Mouse (Mus musculus) midbrain, embryonic 11.5 days (tissue): ENCODE measurements at regions not wholly inside any gene's neighbourhood (a gene's known extent, or its start where the extent isn't known, plus 50 kb on each side); places are given as distances from the start of the nearest gene placed in this dataset.

Source experiments
- ATAC-seq: fragments of 200-750 bp; cut with Nextera tagmentation; 2 replicates; pipeline ENCODE4 v1.8.0; 2017; ENCODE audit warnings: moderate TSS enrichment, moderate library complexity; ENCODE audit not compliant: low FRiP score
- DNase-seq: peaks from one replicate; pipeline ENCODE4 v3.0.0; 2015; ENCODE audit warnings: low spot score; ENCODE audit errors: missing footprints
- H3K27ac ChIP-seq: fragments of 300-500 bp; sonication (generic); 2 replicates; pipeline ENCODE4 v1.5.1; 2014; ENCODE audit warnings: low read depth, low read length
- H3K27me3 ChIP-seq: fragments of 300-500 bp; sonication (generic); 2 replicates; pipeline ENCODE4 v1.6.1; 2014; ENCODE audit warnings: mild to moderate bottlenecking, low read length, moderate library complexity, mixed read lengths; ENCODE audit not compliant: control insufficient read depth, insufficient read depth
- H3K36me3 ChIP-seq: fragments of 300-500 bp; sonication (generic); 2 replicates; pipeline ENCODE4 v1.6.1; 2014; ENCODE audit warnings: mild to moderate bottlenecking, low read length, moderate library complexity, mixed read lengths; ENCODE audit not compliant: control insufficient read depth, insufficient read depth
- H3K4me1 ChIP-seq: fragments of 300-500 bp; sonication (generic); 2 replicates; pipeline ENCODE4 v1.6.1; 2014; ENCODE audit warnings: low read length; ENCODE audit not compliant: control insufficient read depth, insufficient read depth
- H3K4me2 ChIP-seq: fragments of 300-500 bp; sonication (generic); 2 replicates; pipeline ENCODE4 v1.6.1; 2014; ENCODE audit warnings: mild to moderate bottlenecking, moderate library complexity
- H3K4me3 ChIP-seq: fragments of 300-500 bp; sonication (generic); 2 replicates; pipeline ENCODE4 v1.5.1; 2014; ENCODE audit warnings: low read depth, low read length
- H3K9ac ChIP-seq: fragments of 300-500 bp; sonication (generic); 2 replicates; pipeline ENCODE4 v1.6.1; 2014; ENCODE audit warnings: low read length
- H3K9me3 ChIP-seq: fragments of 300-500 bp; sonication (generic); 2 replicates; pipeline ENCODE4 v1.6.1; 2016; ENCODE audit warnings: low read length; ENCODE audit not compliant: control insufficient read depth
- WGBS: fragments of 180-500 bp; shearing (Covaris S2); extraction: QIAGEN DNeasy Blood & Tissue Kit; methylation state at CpG from one replicate; pipeline ENCODE4 v1.1.7; 2014; 5-methylcytosine and 5-hydroxymethylcytosine counted together

GRCm38 (mm10) chr3:137550708-137551107 is 70.7 kb upstream of the Ddit4l start:
- Histone ChIP-seq H3K9me3 (no peaks in the 10 kb centered on the region), H3K4me2 (no peak overlapping the region), H3K36me3 (no peaks in the 10 kb centered on the region), H3K4me1 (peaks cover 6% of the 10 kb centered on the region; the same call in 1 of the 2 replicates), H3K27me3 (peaks cover 34% of the 10 kb centered on the region), H3K9ac (no peak overlapping the region), H3K4me3 (no peak overlapping the region), H3K27ac (no peak overlapping the region)
- ATAC-seq (no peak), DNase-seq (no peak)
- WGBS, result 93% methylated on average over 4 of the region's 4 CpGs

GRCm38 (mm10) chr3:137552472-137553336 is 68.7 kb upstream of the Ddit4l start:
- H3K4me3 ChIP-seq, result no peak overlapping the region
- no peak overlapping the region for H3K9ac ChIP-seq
- H3K27ac ChIP-seq, result no peak overlapping the region
- H3K27me3 ChIP-seq, result peaks cover 22% of the 10 kb centered on the region
- ATAC-seq (no peak), DNase-seq (no peak)
- H3K4me1 ChIP-seq, result peaks cover 1% of the 10 kb centered on the region; the same call in 1 of the 2 replicates
- 88% methylated on average over 12 of the region's 12 CpGs for WGBS
- H3K4me2 ChIP-seq, result no peak overlapping the region
- H3K9me3 ChIP-seq, result no peaks in the 10 kb centered on the region
- no peaks in the 10 kb centered on the region for H3K36me3 ChIP-seq

DNA sequence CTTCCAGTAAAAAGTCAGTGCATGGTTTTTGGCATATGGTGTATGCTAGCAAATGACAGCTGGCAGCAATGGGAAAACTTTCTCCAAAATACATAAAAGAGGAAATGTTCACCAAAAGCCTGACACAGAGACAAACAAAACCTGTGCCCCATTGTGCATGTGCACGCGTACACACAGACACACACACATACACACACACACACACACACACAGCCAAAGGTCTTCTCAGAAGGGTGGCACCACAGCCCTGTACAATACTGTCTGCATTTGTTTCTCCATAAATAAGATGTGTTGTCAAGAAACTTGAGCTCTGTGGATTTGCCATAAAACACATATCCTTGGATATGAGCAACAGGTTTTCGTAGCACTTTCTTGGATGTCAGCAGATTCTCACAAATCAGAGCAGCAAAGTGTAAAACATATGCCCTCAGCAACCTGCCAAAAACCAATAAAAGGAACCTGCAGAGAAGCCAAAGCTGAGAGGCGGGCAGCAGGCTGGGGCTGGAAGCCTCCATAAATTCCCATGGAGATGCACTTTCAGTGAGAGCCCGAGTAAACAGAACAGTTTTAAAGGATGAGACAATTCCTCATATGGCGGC is 60.5 kb upstream of the Ddit4l start:
- no peak overlapping the region for H3K4me3 ChIP-seq
- no peaks in the 10 kb centered on the region for H3K9me3 ChIP-seq
- no peaks in the 10 kb centered on the region for H3K27me3 ChIP-seq
- ATAC-seq, result no peak
- WGBS, result 80% methylated on average over 6 of the region's 6 CpGs
- H3K27ac ChIP-seq, result no peak overlapping the region
- DNase-seq, result no peak
- no peaks in the 10 kb centered on the region for H3K36me3 ChIP-seq
- H3K4me1 ChIP-seq, result no peaks in the 10 kb centered on the region
- H3K4me2 ChIP-seq, result no peak overlapping the region
- H3K9ac ChIP-seq, result no peak overlapping the region

DNA sequence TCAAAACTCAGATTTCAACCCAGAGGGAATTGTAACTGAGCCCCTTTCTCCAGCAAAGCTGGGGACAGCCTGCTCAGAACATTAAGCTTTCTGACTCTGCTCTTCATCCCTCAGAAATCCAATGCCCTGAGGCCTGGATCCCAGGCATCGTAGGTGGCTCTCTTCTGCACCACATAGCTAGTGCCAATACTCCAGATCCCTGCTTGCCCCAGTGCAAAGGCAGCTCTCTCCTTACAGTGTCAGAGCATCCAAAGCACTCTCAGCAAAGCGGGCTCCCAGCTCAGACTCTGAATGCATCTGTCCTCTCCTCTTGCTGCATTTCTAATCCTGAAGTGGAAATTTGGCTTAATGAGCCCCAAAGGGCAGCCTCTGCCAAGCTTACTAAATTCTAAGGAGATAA is 59.4 kb upstream of the Ddit4l start:
- Histone ChIP-seq H3K27me3 (no peaks in the 10 kb centered on the region), H3K9ac (no peak overlapping the region), H3K4me1 (no peaks in the 10 kb centered on the region), H3K4me3 (no peak overlapping the region), H3K36me3 (no peaks in the 10 kb centered on the region), H3K9me3 (no peaks in the 10 kb centered on the region), H3K27ac (no peak overlapping the region), H3K4me2 (no peak overlapping the region)
- ATAC-seq (no peak), DNase-seq (no peak)
- WGBS, result 77% methylated on average over 2 of the region's 2 CpGs

DNA sequence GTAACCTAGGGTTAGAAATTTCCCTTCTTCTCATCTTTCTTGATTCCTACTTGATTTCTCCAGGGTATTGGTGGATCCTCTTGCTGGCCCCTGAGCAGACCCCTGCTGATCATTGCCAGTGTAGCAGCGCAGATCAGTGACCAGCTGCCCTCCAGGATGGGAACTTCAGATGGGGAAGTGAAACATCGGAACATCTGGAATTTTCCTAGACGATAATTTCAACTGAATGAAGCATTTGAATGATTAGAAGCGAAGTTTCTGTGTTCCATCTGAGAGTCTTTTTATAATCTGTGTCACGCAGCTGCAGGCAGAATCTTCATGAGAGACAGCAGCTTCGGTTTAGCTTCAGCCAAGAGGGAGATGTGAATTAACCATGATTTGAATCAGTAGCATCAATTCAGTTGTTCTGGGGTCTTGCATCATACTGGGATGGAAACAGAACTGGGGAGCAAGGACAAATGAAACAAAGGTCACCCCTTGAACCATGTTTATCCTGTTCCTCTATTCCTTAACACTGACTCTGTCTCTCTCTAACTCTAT is 57.8 kb upstream of the Ddit4l start:
- Histone ChIP-seq H3K27me3 (no peaks in the 10 kb centered on the region), H3K9me3 (no peaks in the 10 kb centered on the region), H3K27ac (no peak overlapping the region), H3K4me3 (no peak overlapping the region), H3K4me2 (no peak overlapping the region), H3K36me3 (no peaks in the 10 kb centered on the region), H3K4me1 (no peaks in the 10 kb centered on the region), H3K9ac (no peak overlapping the region)
- DNase-seq (no peak), ATAC-seq (no peak)
- 87% methylated on average over 6 of the region's 6 CpGs for WGBS

DNA sequence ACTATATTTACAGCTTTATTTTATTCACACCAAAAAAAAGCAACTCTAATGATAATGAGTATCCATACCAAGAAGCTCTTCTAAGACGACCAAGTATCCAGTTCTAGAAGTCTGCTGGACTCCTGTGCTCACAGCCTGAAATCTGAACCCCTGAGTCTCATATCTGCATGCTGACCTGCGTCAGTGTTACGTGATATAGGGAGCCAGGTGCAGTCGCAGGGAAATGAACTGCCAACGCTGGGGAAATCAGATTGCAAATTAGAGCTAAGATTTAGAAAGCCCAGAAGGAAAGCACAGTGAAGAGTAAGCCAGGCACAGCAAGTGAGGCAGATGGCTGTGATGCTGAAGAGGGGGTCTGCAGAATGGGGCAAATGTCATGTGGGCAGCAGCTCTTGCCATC is 57.1 kb upstream of the Ddit4l start:
- 74% methylated on average over 5 of the region's 5 CpGs for WGBS
- H3K4me3 ChIP-seq, result no peak overlapping the region
- no peaks in the 10 kb centered on the region for H3K27me3 ChIP-seq
- H3K4me1 ChIP-seq, result no peaks in the 10 kb centered on the region
- no peaks in the 10 kb centered on the region for H3K9me3 ChIP-seq
- H3K36me3 ChIP-seq, result no peaks in the 10 kb centered on the region
- H3K9ac ChIP-seq, result no peak overlapping the region
- DNase-seq (no peak), ATAC-seq (no peak)
- H3K27ac ChIP-seq, result no peak overlapping the region
- H3K4me2 ChIP-seq, result no peak overlapping the region

DNA sequence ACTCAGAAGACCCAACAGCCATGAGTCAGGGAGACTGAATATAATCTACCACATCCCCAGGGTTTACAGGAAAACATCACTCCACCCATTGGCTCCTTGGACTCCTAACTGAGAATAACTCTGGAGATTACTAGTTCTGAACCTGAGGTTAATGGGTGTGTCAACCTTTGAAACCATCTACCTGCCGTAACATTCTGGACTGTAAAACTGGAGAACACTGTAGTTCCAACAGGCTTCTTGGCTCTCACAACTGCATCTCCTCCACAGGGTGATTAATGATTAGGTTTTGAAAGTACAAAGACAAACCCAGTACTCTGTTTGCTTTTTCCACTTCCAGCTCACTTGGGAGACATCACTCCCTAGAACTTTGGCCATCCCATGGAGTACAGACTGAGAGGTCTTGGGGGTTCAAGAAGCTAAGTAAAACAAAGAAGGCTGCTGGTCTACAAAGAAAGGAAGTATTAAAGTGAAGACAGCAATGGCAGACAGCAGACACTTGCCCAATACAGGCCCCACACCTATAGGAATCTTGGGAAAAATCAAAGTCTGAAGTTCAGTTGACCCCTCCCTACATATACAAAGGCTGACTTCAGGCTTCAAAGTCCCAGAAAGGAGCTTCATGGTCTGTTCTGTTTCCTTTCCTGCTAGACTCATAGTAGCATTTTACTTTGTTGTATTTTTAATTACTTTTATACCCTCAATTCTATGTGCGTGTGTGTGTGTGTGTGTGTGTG is 52.7 kb upstream of the Ddit4l start:
- DNase-seq, result no peak
- no peak for ATAC-seq
- no peak overlapping the region for H3K4me3 ChIP-seq
- no peaks in the 10 kb centered on the region for H3K4me1 ChIP-seq
- WGBS, result 100% methylated on average over 1 of the region's 2 CpGs
- no peaks in the 10 kb centered on the region for H3K9me3 ChIP-seq
- H3K27me3 ChIP-seq, result no peaks in the 10 kb centered on the region
- no peaks in the 10 kb centered on the region for H3K36me3 ChIP-seq
- no peak overlapping the region for H3K27ac ChIP-seq
- no peak overlapping the region for H3K9ac ChIP-seq
- H3K4me2 ChIP-seq, result no peak overlapping the region
